Mouse (Mus musculus) forebrain, embryonic 13.5 days (tissue): ENCODE measurements around the gene Zfp148. TPM values are rescaled to one million over a fixed set of nuclear protein-coding genes. Genes with fewer than 3 reads are reported as not detected.
A peak's percentile ranks its signal among the peaks of the same experiment; 100 is the strongest.
"Not testable (repeated sequence)": the region's sequence is repeated elsewhere in the genome, so short reads cannot be mapped to it uniquely, and the experiment has no call there.

Experiments
- ATAC-seq: fragments of 200-750 bp; cut with Nextera tagmentation; 2 replicates; pipeline ENCODE4 v1.8.0; 2017
- H3K27ac ChIP-seq: fragments of 300-500 bp; sonication (generic); 2 replicates; pipeline ENCODE4 v1.5.1; 2015; ENCODE audit warnings: inconsistent platforms, mild to moderate bottlenecking, moderate library complexity
- H3K27me3 ChIP-seq: fragments of 300-500 bp; sonication (generic); 2 replicates; pipeline ENCODE4 v1.6.1; 2015; ENCODE audit warnings: mild to moderate bottlenecking, inconsistent platforms
- H3K36me3 ChIP-seq: fragments of 300-500 bp; sonication (generic); 2 replicates; pipeline ENCODE4 v1.6.1; 2015; ENCODE audit warnings: mild to moderate bottlenecking, inconsistent platforms; ENCODE audit not compliant: poor library complexity, severe bottlenecking
- H3K4me1 ChIP-seq: fragments of 300-500 bp; sonication (generic); 2 replicates; pipeline ENCODE4 v1.6.1; 2015; ENCODE audit warnings: inconsistent platforms
- H3K4me2 ChIP-seq: fragments of 300-500 bp; sonication (generic); 2 replicates; pipeline ENCODE4 v1.6.1; 2015; ENCODE audit warnings: inconsistent platforms, mild to moderate bottlenecking, moderate library complexity
- H3K4me3 ChIP-seq: fragments of 300-500 bp; sonication (generic); 2 replicates; pipeline ENCODE4 v1.5.1; 2015; ENCODE audit warnings: mild to moderate bottlenecking, inconsistent platforms
- H3K9ac ChIP-seq: fragments of 300-500 bp; sonication (generic); 2 replicates; pipeline ENCODE4 v1.6.1; 2015; ENCODE audit warnings: mild to moderate bottlenecking, inconsistent platforms
- H3K9me3 ChIP-seq: fragments of 300-500 bp; sonication (generic); replicated peaks from 2 replicates; pipeline ENCODE4 v1.6.1; 2016; ENCODE audit warnings: inconsistent platforms
- whole genome bisulfite sequencing: fragments of 180-500 bp; shearing (Covaris S2); methylation state at CpG from one replicate; pipeline ENCODE4 v1.1.7; 2015; 5-methylcytosine and 5-hydroxymethylcytosine counted together
- polyA plus RNA-seq: library from polyadenylated mRNA; unstranded; fragments of >200 nt; fragmentation: Nextera tagmentation; extraction: Ambion mirVana; gene quantifications from 2 replicates; pipeline ENCODE4 v1.2.1, GENCODE M21; 2015

Gene Zfp148
- polyA plus RNA-seq, 1 experiment from 2014 or later: 66.6 TPM

DNA sequence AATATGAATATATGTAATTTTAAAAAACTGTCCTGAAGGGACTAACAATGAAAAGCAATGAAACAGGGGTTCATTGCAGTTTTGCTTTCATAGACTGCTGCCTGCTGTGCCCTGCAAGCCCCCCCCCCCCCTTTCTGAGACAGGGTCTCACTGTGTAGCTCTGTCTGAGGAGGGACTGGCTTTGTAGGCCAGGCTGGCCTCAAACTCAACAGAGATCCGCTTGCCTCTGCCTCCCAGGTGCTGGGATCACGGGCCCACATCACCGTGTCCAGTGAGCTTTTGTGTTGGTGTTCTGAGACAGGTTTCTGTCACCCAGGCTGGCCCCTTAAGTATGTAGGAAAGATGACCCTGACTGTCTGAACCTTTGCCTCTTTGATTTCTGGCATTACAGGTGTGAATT, 2.9 kb downstream of the Zfp148 start:
- H3K9me3 ChIP-seq: no peaks in the 10 kb centered on the region
- H3K27ac ChIP-seq: no peak overlapping the region
- H3K27me3 ChIP-seq: no peaks in the 10 kb centered on the region
- H3K4me3 ChIP-seq: no peak overlapping the region
- WGBS: 100% methylated on average over 3 of the region's 3 CpGs
- no peak overlapping the region for H3K9ac ChIP-seq
- ATAC-seq: no peak
- 0 out of 2 replicates have a peak, but pooled peaks cover 3% of the 10 kb centered on the region for H3K36me3 ChIP-seq
- no peak overlapping the region for H3K4me2 ChIP-seq
- peaks cover 33% of the 10 kb centered on the region for H3K4me1 ChIP-seq

DNA sequence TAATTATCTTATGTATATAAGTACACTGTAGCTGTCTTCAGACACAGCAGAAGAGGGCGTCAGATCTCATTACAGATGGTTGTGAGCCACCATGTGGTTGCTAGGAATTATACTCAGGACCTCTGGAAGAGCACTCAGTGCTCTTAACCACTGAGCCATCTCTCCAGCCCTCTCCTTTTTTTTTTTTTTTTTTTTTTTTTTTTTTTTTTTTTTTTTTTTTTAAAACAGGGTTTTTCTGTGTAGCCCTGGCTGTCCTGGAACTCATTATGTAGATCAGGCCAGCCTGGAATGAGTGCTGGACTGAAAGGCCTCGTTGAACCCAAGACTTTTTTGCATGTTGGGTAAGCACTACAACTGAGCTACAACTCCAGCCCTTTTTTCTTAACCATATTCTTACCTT, 3.4 kb downstream of the Zfp148 start:
- not testable (repeated sequence) for ATAC-seq, H3K4me2 ChIP-seq, H3K27ac ChIP-seq, H3K27me3 ChIP-seq, H3K36me3 ChIP-seq, H3K9ac ChIP-seq, H3K9me3 ChIP-seq, H3K4me3 ChIP-seq
- 69% methylated on average over 2 of the region's 2 CpGs for WGBS
- peaks cover 29% of the 10 kb centered on the region for H3K4me1 ChIP-seq

DNA sequence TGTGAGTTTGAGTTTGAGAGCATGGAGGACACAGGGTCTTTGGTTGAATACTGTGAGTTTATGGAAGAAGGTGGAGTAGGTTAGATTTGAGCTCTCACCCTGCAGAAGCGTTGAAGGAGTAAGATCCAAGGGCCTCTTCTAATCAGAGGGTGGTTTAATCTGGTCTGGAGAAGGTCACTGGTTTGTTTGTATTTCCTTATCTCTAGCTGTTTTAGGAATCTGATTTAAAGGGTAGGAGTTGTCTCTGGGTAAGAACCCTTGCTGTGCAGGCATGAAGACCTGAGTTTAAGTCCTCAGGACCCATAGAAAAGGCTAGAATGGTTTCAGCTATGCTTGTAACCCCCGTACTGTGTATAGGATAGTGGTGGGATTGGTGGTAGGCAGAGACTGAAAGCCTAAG, 6.4 kb downstream of the Zfp148 start:
- Histone ChIP-seq H3K4me3 (no peak overlapping the region), H3K9me3 (no peaks in the 10 kb centered on the region), H3K36me3 (0 out of 2 replicates have a peak, but pooled peaks cover 3% of the 10 kb centered on the region), H3K27me3 (no peaks in the 10 kb centered on the region), H3K4me1 (peaks cover 15% of the 10 kb centered on the region), H3K27ac (no peak overlapping the region), H3K9ac (no peak overlapping the region), H3K4me2 (no peak overlapping the region)
- 89% methylated on average over 2 of the region's 2 CpGs for WGBS
- no peak for ATAC-seq

DNA sequence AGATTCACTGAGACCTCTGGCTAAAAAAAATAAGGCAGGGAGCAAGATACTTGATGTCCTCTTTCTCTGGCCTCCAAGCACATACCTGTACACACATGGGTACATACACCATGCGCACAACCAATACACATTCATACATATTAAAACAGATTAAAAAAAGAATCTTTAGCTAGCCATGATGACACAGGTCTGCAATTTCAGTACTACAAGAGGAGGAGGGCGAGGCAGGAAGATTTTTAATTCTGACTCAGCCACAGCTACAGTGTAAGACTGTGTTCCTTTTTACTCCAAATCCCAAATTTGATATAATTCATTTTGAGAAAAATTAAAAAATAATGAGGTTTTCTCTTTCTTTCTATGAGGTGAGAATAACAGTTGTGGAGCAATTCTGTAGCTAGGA, 6.8 kb downstream of the Zfp148 start:
- Histone ChIP-seq H3K27ac (no peak overlapping the region), H3K27me3 (no peaks in the 10 kb centered on the region), H3K4me2 (no peak overlapping the region), H3K9ac (no peak overlapping the region), H3K36me3 (0 out of 2 replicates have a peak, but pooled peaks cover 3% of the 10 kb centered on the region), H3K4me1 (peaks cover 11% of the 10 kb centered on the region), H3K9me3 (no peaks in the 10 kb centered on the region), H3K4me3 (no peak overlapping the region)
- 98% methylated on average over 2 of the region's 2 CpGs for WGBS
- ATAC-seq: no peak

DNA sequence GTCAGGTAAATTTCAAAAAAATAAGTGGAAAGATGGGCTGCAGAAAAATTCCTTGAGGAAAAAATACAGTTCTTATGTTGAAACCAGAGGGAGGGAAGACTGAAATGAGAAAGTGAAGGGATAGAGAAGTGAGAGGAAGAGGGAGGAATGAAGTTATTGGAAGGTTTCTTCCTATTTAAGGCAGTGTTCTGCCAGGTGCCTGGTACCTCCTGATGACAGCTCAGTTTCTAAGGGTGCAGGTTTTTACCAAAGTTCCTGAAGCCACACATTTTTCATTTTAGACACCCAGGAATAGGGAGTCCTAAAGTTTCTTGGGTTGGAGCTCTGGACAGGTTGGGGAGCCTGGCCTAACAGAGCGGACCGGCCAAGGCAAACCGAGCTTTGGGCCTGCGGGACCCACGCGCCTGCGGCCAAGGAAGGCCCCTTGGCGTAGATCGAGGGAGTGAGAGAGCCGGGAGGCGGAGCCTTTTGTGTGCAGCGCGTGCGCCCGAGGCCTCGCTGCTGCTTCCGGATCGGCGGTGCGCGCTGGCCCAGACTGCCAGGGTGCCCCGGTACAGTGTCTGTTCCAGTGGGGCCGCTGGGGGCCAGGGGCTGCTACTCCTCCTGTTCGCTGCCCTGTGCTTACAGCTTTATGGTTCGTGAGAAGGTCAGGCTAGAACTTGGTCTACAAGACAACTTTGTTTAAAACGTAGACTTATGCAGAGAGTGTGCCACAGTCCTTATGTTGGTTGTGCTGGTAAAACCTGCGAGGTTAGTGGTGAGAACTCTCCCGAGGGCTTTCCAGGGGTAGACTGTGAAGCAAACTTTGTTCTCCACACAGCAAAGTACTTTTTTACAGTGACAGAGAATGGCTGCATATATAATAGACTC, 19.5 kb downstream of the Zfp148 start:
- Histone ChIP-seq H3K27me3 (no peaks in the 10 kb centered on the region), H3K27ac (peak overlapping the region; percentile 32), H3K9me3 (no peaks in the 10 kb centered on the region), H3K36me3 (no peaks in the 10 kb centered on the region), H3K4me3 (peak overlapping the region; percentile 46), H3K4me1 (peaks cover 23% of the 10 kb centered on the region), H3K9ac (peak overlapping the region; percentile 76), H3K4me2 (peak overlapping the region; percentile 86)
- peak; percentile 92 for ATAC-seq
- WGBS: 2% methylated on average over 28 of the region's 28 CpGs

DNA sequence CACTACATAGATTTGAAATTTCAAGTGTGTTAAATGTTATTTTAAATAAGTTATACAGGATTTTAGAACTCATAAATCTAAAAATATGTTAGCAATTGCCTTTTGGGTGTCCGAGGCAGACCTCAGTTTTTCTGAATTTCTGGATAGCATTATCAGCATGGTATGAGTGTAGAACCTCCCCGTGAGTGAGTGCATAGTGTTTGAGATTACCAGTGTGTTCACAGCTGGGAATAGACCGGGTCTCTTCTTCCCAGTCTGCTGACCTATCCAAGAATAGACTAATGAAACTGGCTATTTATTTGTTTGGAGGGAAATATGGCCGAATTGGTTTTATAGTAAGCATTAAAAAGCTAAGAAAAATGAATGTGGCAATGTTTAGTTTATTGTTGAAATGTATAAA, 20.3 kb downstream of the Zfp148 start:
- Histone ChIP-seq H3K4me2 (no peak overlapping the region), H3K4me3 (no peak overlapping the region), H3K27me3 (no peaks in the 10 kb centered on the region), H3K4me1 (peaks cover 23% of the 10 kb centered on the region), H3K9me3 (no peaks in the 10 kb centered on the region), H3K36me3 (no peaks in the 10 kb centered on the region), H3K9ac (no peak overlapping the region), H3K27ac (no peak overlapping the region)
- 77% methylated on average over 4 of the region's 4 CpGs for WGBS
- ATAC-seq: no peak

DNA sequence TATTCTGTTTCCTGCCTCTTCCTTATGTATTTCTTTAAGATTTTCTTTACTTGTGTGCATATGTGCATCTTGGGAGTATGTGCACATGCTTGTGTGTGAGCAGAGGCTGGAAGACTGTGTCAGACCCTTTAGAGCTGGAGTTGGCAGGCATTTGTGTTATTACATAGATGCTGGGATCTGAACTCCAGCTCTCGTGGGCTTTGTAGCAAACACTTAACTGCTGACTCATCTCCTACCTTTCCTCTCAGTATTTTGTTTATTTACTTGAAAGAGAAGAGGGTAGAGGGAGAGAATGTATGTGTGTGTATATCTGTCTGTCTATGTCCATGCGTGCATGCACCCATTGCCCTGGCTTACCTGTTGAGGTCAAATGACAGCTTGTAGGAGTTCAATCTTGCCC, 22.6 kb downstream of the Zfp148 start:
- Histone ChIP-seq H3K4me3 (no peak overlapping the region), H3K27me3 (no peaks in the 10 kb centered on the region), H3K9ac (no peak overlapping the region), H3K4me2 (no peak overlapping the region), H3K36me3 (no peaks in the 10 kb centered on the region), H3K9me3 (no peaks in the 10 kb centered on the region), H3K27ac (no peak overlapping the region), H3K4me1 (peaks cover 23% of the 10 kb centered on the region)
- WGBS: 81% methylated on average over 2 of the region's 2 CpGs
- ATAC-seq: no peak

DNA sequence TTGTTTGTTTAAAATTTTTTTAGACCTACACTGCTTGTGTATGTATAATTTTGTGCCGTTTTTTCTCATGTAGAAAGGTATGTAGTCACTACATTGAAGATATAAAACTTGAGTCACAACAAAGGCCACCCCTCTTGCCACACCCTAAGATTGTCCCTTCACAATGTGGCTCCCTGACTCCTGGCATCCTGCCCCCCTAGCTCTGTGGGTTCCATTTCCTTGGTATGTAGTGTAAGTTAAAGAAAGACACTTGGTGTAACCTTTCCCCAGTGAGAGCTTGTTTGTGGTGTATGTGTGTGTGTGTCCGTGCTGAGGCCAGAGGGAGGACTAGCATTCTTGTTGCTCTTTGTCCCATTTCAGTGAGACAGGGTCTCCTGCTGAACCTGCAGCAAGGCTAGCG, 23.4 kb downstream of the Zfp148 start:
- H3K36me3 ChIP-seq: no peaks in the 10 kb centered on the region
- H3K4me3 ChIP-seq: no peak overlapping the region
- no peak overlapping the region for H3K9ac ChIP-seq
- no peak for ATAC-seq
- no peaks in the 10 kb centered on the region for H3K27me3 ChIP-seq
- WGBS: 85% methylated on average over 3 of the region's 3 CpGs
- H3K4me2 ChIP-seq: no peak overlapping the region
- no peaks in the 10 kb centered on the region for H3K9me3 ChIP-seq
- no peak overlapping the region for H3K27ac ChIP-seq
- peaks cover 23% of the 10 kb centered on the region for H3K4me1 ChIP-seq

DNA sequence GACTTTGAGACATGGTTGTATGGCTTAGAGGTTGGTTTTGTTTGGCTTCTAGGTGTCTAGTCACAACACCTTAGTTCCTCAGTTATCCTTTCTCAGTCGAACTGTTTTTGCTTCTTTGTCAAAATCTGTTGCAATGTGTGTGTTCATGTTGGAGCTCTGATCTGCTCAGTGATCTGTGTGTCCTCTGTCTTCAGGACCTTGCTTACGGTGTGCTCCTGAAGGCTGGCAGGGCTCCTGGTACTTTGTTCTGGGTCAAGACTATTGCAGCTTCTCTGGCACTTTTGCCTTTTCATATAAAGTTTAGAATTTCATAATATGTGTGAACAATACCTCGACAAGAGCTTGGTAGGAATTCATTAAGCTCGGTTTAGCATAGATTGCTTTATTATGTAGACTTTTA, 24.9 kb downstream of the Zfp148 start:
- 84% methylated on average over 4 of the region's 4 CpGs for WGBS

DNA sequence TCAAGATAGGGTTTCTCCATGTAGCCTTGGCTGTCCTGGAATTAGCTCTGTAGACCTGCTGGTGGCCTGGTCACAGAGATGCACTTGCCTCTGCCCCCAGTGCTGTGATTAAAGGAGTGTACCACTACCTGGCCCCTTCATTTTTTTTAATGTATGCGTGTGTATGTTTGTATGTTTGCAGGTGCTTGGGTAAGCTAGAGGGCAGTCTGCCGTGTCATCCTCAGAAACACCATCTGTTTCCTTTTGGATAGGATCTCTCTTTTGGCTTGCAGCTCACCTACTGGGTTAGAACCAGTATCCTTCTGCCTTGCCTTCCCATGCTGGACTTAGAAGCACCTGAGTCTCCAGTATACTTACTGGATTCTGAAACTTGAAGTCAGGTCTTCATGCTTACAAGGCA, 29.5 kb downstream of the Zfp148 start:
- no peak overlapping the region for H3K27ac ChIP-seq
- no peaks in the 10 kb centered on the region for H3K36me3 ChIP-seq
- no peak overlapping the region for H3K4me3 ChIP-seq
- H3K4me2 ChIP-seq: no peak overlapping the region
- H3K9ac ChIP-seq: no peak overlapping the region
- H3K9me3 ChIP-seq: no peaks in the 10 kb centered on the region
- ATAC-seq: no peak
- H3K27me3 ChIP-seq: no peaks in the 10 kb centered on the region
- WGBS: 89% methylated on average over 2 of the region's 2 CpGs
- H3K4me1 ChIP-seq: peaks cover 11% of the 10 kb centered on the region

More for the DNA sequence above, 24.9 kb downstream of the Zfp148 start:
- peaks cover 11% of the 10 kb centered on the region for H3K4me1 ChIP-seq
- no peaks in the 10 kb centered on the region for H3K27me3 ChIP-seq
- no peaks in the 10 kb centered on the region for H3K36me3 ChIP-seq
- no peak overlapping the region for H3K27ac ChIP-seq
- H3K9ac ChIP-seq: no peak overlapping the region
- no peak overlapping the region for H3K4me3 ChIP-seq
- no peaks in the 10 kb centered on the region for H3K9me3 ChIP-seq
- ATAC-seq: no peak
- no peak overlapping the region for H3K4me2 ChIP-seq

DNA sequence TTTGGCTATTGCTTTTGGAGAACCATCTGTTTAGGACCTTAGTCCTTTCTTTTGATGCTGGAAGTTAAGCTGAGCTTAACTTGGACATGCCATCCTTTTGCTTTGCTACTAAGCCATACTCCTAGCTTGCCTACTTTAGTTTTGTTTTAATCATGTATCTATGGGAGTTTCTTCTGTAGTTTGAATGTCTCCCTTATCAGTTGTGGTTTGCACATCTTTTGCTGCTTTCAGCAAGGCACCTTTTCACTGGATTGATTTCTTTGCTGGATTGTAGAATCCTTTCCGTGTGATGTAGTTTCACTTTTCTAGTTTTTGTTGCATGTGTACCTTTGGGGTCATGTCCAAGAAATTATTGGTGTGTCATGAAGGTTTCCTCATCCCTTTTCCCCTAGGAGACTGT, 30.0 kb downstream of the Zfp148 start:
- Histone ChIP-seq H3K36me3 (no peaks in the 10 kb centered on the region), H3K27me3 (no peaks in the 10 kb centered on the region), H3K9me3 (no peaks in the 10 kb centered on the region), H3K4me3 (no peak overlapping the region), H3K27ac (no peak overlapping the region), H3K9ac (no peak overlapping the region), H3K4me1 (peaks cover 11% of the 10 kb centered on the region), H3K4me2 (no peak overlapping the region)
- ATAC-seq: no peak
- WGBS: 96% methylated on average over 1 of the region's 1 CpGs

DNA sequence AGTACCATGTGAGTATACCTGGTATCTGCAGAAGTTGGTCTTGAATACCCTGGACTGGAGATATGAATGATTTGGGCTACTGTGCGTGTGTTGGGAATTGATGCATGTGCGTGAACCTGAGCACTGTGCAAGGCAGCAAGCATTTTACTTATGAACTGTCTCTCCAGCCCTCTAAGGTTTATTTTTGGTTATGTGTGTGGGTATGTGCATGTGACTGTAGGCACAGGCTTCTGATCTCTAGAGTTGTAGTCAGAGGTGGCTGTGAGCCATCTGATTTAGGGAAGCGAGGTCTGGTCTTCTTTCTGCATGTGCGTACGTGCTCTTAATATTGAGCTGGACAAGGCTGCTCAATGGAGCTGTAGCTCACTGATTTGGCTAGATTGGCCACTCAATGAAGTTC, 33.6 kb downstream of the Zfp148 start:
- no peak overlapping the region for H3K9ac ChIP-seq
- H3K4me1 ChIP-seq: peaks cover 16% of the 10 kb centered on the region
- ATAC-seq: no peak
- no peak overlapping the region for H3K27ac ChIP-seq
- no peaks in the 10 kb centered on the region for H3K36me3 ChIP-seq
- 94% methylated on average over 5 of the region's 5 CpGs for WGBS
- no peak overlapping the region for H3K4me2 ChIP-seq
- no peaks in the 10 kb centered on the region for H3K9me3 ChIP-seq
- no peak overlapping the region for H3K4me3 ChIP-seq
- no peaks in the 10 kb centered on the region for H3K27me3 ChIP-seq

DNA sequence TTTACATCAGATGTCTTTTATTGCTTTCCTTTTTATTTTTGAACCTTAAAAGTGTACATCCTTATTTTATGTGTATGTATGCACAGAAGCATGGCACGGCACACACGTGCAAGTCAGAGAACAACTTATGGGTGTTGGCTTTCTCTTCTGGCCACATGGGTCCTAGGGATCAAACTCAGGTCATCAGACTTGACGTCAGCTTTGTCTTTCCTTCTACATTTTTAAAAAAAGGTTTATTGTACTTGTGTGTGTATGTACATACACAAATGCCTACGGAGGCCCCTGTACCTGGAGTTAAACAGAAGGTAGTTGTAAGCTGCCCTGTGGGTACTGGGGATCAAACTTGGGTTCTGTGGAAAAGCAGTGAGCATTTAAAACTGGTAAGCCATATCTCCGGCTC, 35.0 kb downstream of the Zfp148 start:
- H3K9me3 ChIP-seq: no peaks in the 10 kb centered on the region
- H3K9ac ChIP-seq: no peak overlapping the region
- 85% methylated on average over 5 of the region's 5 CpGs for WGBS

More for the DNA sequence above, 35.0 kb downstream of the Zfp148 start:
- Histone ChIP-seq H3K4me2 (no peak overlapping the region), H3K27ac (no peak overlapping the region), H3K4me1 (peaks cover 17% of the 10 kb centered on the region), H3K36me3 (no peaks in the 10 kb centered on the region), H3K4me3 (no peak overlapping the region), H3K27me3 (no peaks in the 10 kb centered on the region)
- ATAC-seq: no peak
